Mouse (Mus musculus) kidney, postnatal 0 days (tissue): ENCODE results near the gene Cnbp. TPM values are rescaled to one million over a fixed set of nuclear protein-coding genes. Genes with fewer than 3 reads are reported as not detected.

Source experiments
- ATAC-seq: fragments of 200-750 bp; cut with Nextera tagmentation; replicated peaks from 2 replicates; pipeline ENCODE4 v1.8.0; 2017; ENCODE audit warnings: low read depth, moderate number of reproducible peaks, moderate TSS enrichment, moderate library complexity; ENCODE audit not compliant: low FRiP score
- DNase-seq: peaks from one replicate; pipeline ENCODE4 v3.0.0-alpha.2; 2016; ENCODE audit warnings: low spot score
- H3K27ac ChIP-seq: fragments of 300-500 bp; sonication (generic); 2 replicates; pipeline ENCODE4 v1.5.1; 2014; ENCODE audit warnings: mild to moderate bottlenecking
- H3K27me3 ChIP-seq: fragments of 300-500 bp; sonication (generic); 2 replicates; pipeline ENCODE4 v1.6.1; 2014; ENCODE audit warnings: low read length, mixed read lengths; ENCODE audit not compliant: insufficient read depth
- H3K36me3 ChIP-seq: fragments of 300-500 bp; sonication (generic); 2 replicates; pipeline ENCODE4 v1.6.1; 2014; ENCODE audit warnings: low read length, mixed read lengths; ENCODE audit not compliant: insufficient read depth
- H3K4me1 ChIP-seq: fragments of 300-500 bp; sonication (generic); replicated peaks from 2 replicates; pipeline ENCODE4 v1.6.1; 2014; ENCODE audit warnings: antibody characterized with exemption, low read length, mixed read lengths; ENCODE audit not compliant: insufficient read depth
- H3K4me2 ChIP-seq: fragments of 300-500 bp; sonication (generic); 2 replicates; pipeline ENCODE4 v1.6.1; 2014; ENCODE audit warnings: mild to moderate bottlenecking, low read length, moderate library complexity, mixed read lengths
- H3K4me3 ChIP-seq: fragments of 300-500 bp; sonication (generic); replicated peaks from 2 replicates; pipeline ENCODE4 v1.5.1; 2014; ENCODE audit warnings: low read depth, low read length
- H3K9ac ChIP-seq: fragments of 300-500 bp; sonication (generic); 2 replicates; pipeline ENCODE4 v1.6.1; 2014; ENCODE audit warnings: low read depth, low read length
- H3K9me3 ChIP-seq: fragments of 300-500 bp; sonication (generic); replicated peaks from 2 replicates; pipeline ENCODE4 v1.6.1; 2016; ENCODE audit warnings: low read length, inconsistent platforms, mixed read lengths
- CTCF ChIP-seq: IDR thresholded peaks from 2 replicates; pipeline ENCODE4 v1.5.1; 2016; ENCODE audit warnings: antibody characterized with exemption, low read depth, mild to moderate bottlenecking, moderate library complexity
- WGBS: fragments of 180-500 bp; shearing (Covaris S2); extraction: QIAGEN DNeasy Blood & Tissue Kit; methylation state at CpG from one replicate; pipeline ENCODE4 v1.1.7; 2014; 5-methylcytosine and 5-hydroxymethylcytosine counted together
- polyA plus RNA-seq: library from polyadenylated mRNA; unstranded; fragments of >200 nt; fragmentation: Nextera tagmentation; extraction: Ambion mirVana; gene quantifications from 2 replicates; pipeline ENCODE4 v1.2.1, GENCODE M21; 2015

Gene Cnbp
- 881 and 892 TPM in 2 replicates for polyA plus RNA-seq

DNA sequence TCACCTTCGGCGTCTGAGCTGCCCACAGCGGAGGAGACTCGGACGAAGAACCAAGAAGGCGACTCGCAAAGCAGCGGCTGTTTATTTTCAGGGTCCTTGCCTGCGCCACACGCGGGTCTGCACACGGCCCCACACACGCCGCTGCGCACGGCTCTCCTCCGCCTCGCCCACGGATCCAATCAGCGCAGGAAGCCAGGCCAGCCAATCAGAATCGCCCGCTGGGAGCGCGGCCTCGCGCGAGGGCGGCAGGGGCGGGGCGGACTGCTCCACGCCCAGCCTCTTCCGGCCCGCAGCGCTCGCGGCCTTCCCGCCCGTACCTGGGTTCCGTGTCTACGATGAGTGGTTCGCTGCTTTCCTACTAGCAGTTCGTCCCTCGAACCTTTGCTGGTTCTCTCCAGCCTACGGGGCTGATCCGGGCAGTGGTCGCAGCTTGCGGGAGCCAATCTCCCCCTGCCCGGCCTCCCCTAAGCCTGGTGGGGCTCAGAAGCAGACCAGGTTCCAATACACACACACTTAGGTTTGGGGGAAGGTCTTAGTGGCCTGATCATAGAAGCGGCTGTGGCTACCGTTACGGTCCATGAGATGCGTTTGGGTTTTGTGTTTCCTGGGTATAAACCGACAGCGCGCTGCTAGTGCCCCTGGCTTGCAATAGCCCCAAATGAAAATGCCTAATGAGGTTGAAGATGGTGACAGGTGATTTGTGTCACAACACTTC, at the start of gene Cnbp:
Gene Cnbp, minus strand, starts transcription at position 207 of the 715 bp plus-strand sequence.
- DNase-seq = peak; percentile 98

DNA sequence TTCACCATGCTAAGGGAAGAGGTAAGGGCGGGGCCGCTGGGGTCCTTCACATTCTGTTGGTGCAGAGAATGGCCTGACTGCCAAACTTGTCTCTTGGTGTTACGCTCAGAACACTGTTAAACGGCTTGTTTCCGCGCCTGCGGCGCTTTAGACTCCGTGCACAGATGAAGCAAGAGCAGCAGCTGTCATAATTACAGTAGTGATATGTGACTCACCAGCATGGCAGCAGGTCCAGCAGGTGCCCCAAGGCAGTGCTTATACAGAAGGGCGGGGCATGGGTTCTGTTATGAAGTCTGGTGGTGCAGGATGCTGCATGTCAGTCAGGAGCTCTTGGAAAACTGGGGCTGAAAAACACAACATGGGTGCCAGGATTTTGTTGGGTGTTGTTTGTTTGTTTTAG, 47.1 kb upstream of the Cnbp start:
- Histone ChIP-seq H3K9me3 (no peaks in the 10 kb centered on the region), H3K4me3 (no peak overlapping the region), H3K27ac (no peak overlapping the region), H3K27me3 (no peaks in the 10 kb centered on the region), H3K36me3 (peaks cover 85% of the 10 kb centered on the region), H3K4me1 (no peaks in the 10 kb centered on the region), H3K9ac (no peak overlapping the region), H3K4me2 (no peak overlapping the region)
- no peak for TF ChIP-seq CTCF
- DNase-seq (no peak), ATAC-seq (no peak)
- 92% methylated on average over 10 of the region's 10 CpGs for WGBS

More for the DNA sequence above, at the start of gene Cnbp:
- Histone ChIP-seq H3K27ac (peak within 1 kb of the TSS; percentile 95), H3K4me1 (peaks cover 6% of the 10 kb centered on the region; the same call in 1 of the 2 replicates), H3K9me3 (no peaks in the 10 kb centered on the region), H3K4me3 (peak within 1 kb of the TSS; percentile 99), H3K9ac (peak within 1 kb of the TSS; percentile 99), H3K27me3 (no peaks in the 10 kb centered on the region), H3K36me3 (no peaks in the 10 kb centered on the region), H3K4me2 (peak within 1 kb of the TSS; percentile 88)
- WGBS = under 1% methylated on average over 55 of the region's 55 CpGs
- peak; percentile 98 for ATAC-seq
- no peak for TF ChIP-seq CTCF

DNA sequence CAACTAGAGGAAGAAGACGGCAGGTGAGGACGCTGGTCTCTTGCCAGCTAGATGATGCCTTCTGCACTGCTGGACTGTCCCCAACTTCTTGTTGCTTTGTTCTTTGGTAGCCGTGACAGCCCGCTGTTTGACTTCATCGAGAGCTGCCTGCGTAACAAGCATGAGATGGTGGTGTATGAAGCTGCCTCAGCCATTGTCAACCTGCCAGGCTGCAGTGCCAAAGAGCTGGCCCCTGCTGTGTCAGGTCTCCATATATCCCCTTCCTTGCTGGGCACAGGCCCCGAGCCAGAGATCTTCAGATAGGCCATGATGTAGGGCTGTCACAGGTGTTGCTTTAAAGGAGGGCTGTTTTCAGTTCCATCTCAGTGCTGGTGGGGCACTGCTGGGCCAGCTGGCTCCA, 43.0 kb upstream of the Cnbp start:
- Histone ChIP-seq H3K4me1 (peaks cover 2% of the 10 kb centered on the region; the same call in 1 of the 2 replicates), H3K9me3 (no peaks in the 10 kb centered on the region), H3K4me3 (no peak overlapping the region), H3K27ac (no peak overlapping the region), H3K36me3 (peaks cover 86% of the 10 kb centered on the region), H3K4me2 (no peak overlapping the region), H3K27me3 (no peaks in the 10 kb centered on the region), H3K9ac (no peak overlapping the region)
- TF ChIP-seq CTCF = no peak
- DNase-seq (no peak), ATAC-seq (no peak)
- WGBS = 89% methylated on average over 7 of the region's 7 CpGs

DNA sequence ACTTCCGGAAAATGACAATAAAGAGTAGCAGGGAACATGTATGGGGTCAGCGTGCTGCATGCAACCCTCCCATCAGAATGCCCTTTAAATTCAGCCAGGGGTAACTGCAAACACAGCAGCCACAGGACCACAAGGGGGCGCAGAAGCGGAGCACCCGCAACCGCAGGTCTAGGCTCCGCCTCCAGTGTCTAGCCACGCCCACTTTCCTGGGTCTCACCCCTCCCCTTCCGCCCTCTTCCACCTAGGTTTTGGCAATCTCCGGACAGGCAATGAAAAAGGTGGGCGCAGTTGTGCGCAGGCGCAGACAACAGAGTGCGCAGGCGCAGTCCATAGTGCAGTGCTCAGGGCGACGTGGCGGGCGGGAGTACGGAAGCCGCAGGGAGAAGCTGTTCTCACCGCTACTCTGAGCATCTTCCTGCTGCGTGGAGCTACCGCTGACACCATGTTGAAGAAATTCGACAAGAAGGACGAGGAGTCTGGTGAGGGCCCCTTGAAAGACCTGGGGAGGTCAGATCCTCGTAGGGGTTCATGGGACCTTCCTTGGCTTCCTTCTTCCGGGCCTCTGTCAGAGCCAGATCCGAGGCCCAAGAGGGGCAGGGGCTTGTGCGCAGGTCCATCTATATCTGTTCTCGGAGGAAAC, 36.8 kb upstream of the Cnbp start, which contains the start of gene Copg1:
Gene Copg1, plus strand, starts transcription at position 221 of the 640 bp plus-strand sequence.
- peak within 1 kb of the TSS; percentile 67 for H3K4me2 ChIP-seq
- H3K9me3 ChIP-seq = no peaks in the 10 kb centered on the region
- H3K27me3 ChIP-seq = no peaks in the 10 kb centered on the region
- H3K4me1 ChIP-seq = peaks cover 7% of the 10 kb centered on the region
- peaks cover 30% of the 10 kb centered on the region for H3K36me3 ChIP-seq
- DNase-seq (peak; percentile 99), ATAC-seq (peak; percentile 95)
- peak within 1 kb of the TSS; percentile 20 for H3K27ac ChIP-seq
- WGBS = under 1% methylated on average over 31 of the region's 31 CpGs
- peak within 1 kb of the TSS; percentile 53 for H3K4me3 ChIP-seq
- TF ChIP-seq CTCF = peak; percentile 99
- H3K9ac ChIP-seq = peak within 1 kb of the TSS; percentile 61

DNA sequence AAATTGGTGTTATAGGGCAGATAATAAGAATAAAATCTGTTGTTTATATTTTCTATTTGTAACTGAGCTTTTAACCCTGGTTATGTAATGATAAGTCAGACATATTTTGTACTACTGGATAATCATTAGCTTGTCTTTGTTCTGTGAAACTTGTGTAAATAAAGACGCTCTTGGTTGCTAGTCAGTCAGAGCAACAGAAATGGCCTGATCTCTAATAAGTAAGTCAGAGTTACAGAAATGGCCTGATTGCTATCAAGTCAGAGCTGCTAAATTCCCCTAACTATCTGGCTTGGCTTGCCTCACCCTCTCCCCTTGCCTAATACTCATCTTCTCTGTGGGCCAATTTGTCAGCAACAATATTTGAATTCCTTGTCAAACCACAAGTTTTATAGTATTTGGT, 35.8 kb upstream of the Cnbp start:
- Histone ChIP-seq H3K9ac (no peak overlapping the region), H3K27ac (no peak overlapping the region), H3K4me1 (peaks cover 7% of the 10 kb centered on the region), H3K36me3 (peaks cover 20% of the 10 kb centered on the region), H3K27me3 (no peaks in the 10 kb centered on the region), H3K4me2 (no peak overlapping the region), H3K9me3 (no peaks in the 10 kb centered on the region), H3K4me3 (no peak overlapping the region)
- no peak for TF ChIP-seq CTCF
- ATAC-seq (no peak), DNase-seq (no peak)
- 81% methylated on average over 1 of the region's 1 CpGs for WGBS

DNA sequence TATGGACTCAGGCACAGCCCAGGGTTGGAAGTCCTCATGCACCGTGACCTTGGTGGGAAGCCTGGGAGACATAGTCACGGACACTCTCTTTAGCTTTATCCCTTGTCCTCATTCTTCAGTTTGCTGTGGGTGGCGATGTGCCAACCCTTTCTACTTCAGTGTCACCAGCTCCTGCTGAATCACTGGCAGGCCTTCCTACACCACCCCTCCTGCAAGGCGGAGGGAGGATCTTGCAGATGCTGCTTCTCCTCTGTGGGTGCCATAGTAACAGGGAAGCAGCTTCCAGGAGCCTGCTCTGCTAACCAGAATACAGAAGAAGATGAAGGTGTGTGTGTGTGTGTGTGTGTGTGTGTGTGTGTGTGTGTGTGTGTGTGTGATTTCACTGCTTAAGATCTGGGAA, 31.9 kb upstream of the Cnbp start:
- no peak for ATAC-seq
- H3K27ac ChIP-seq = no peak overlapping the region
- 67% methylated on average over 4 of the region's 4 CpGs for WGBS
- H3K4me2 ChIP-seq = no peak overlapping the region
- no peaks in the 10 kb centered on the region for H3K4me1 ChIP-seq
- H3K4me3 ChIP-seq = no peak overlapping the region
- TF ChIP-seq CTCF = no peak
- H3K36me3 ChIP-seq = no peaks in the 10 kb centered on the region
- no peaks in the 10 kb centered on the region for H3K9me3 ChIP-seq
- no peaks in the 10 kb centered on the region for H3K27me3 ChIP-seq
- no peak for DNase-seq
- no peak overlapping the region for H3K9ac ChIP-seq
